Mouse (Mus musculus) forebrain, embryonic 13.5 days (tissue): ENCODE measurements at regions not wholly inside any gene's neighbourhood (a gene's known extent, or its start where the extent isn't known, plus 50 kb on each side); places are given as distances from the start of the nearest gene placed in this dataset.

ENCODE experiments used
- ATAC-seq: fragments of 200-750 bp; cut with Nextera tagmentation; 2 replicates; pipeline ENCODE4 v1.8.0; 2017
- H3K27ac ChIP-seq: fragments of 300-500 bp; sonication (generic); 2 replicates; pipeline ENCODE4 v1.5.1; 2015; ENCODE audit warnings: inconsistent platforms, mild to moderate bottlenecking, moderate library complexity
- H3K27me3 ChIP-seq: fragments of 300-500 bp; sonication (generic); 2 replicates; pipeline ENCODE4 v1.6.1; 2015; ENCODE audit warnings: mild to moderate bottlenecking, inconsistent platforms
- H3K36me3 ChIP-seq: fragments of 300-500 bp; sonication (generic); 2 replicates; pipeline ENCODE4 v1.6.1; 2015; ENCODE audit warnings: mild to moderate bottlenecking, inconsistent platforms; ENCODE audit not compliant: poor library complexity, severe bottlenecking
- H3K4me1 ChIP-seq: fragments of 300-500 bp; sonication (generic); 2 replicates; pipeline ENCODE4 v1.6.1; 2015; ENCODE audit warnings: inconsistent platforms
- H3K4me2 ChIP-seq: fragments of 300-500 bp; sonication (generic); 2 replicates; pipeline ENCODE4 v1.6.1; 2015; ENCODE audit warnings: inconsistent platforms, mild to moderate bottlenecking, moderate library complexity
- H3K4me3 ChIP-seq: fragments of 300-500 bp; sonication (generic); 2 replicates; pipeline ENCODE4 v1.5.1; 2015; ENCODE audit warnings: mild to moderate bottlenecking, inconsistent platforms
- H3K9ac ChIP-seq: fragments of 300-500 bp; sonication (generic); 2 replicates; pipeline ENCODE4 v1.6.1; 2015; ENCODE audit warnings: mild to moderate bottlenecking, inconsistent platforms
- H3K9me3 ChIP-seq: fragments of 300-500 bp; sonication (generic); replicated peaks from 2 replicates; pipeline ENCODE4 v1.6.1; 2016; ENCODE audit warnings: inconsistent platforms
- WGBS: fragments of 180-500 bp; shearing (Covaris S2); methylation state at CpG from one replicate; pipeline ENCODE4 v1.1.7; 2015; 5-methylcytosine and 5-hydroxymethylcytosine counted together

GRCm38 (mm10) chr10:21241557-21242222 is 54.1 kb upstream of the Hbs1l start:
- Histone ChIP-seq H3K4me1 (no peaks in the 10 kb centered on the region), H3K4me2 (no peak overlapping the region), H3K9me3 (no peaks in the 10 kb centered on the region), H3K4me3 (no peak overlapping the region), H3K27me3 (no peaks in the 10 kb centered on the region), H3K9ac (no peak overlapping the region), H3K36me3 (no peaks in the 10 kb centered on the region), H3K27ac (no peak overlapping the region)
- WGBS: 89% methylated on average over 6 of the region's 6 CpGs
- ATAC-seq: no peak

- H3K9ac ChIP-seq: no peak overlapping the region
- WGBS: 75% methylated on average over 16 of the region's 16 CpGs
- no peak overlapping the region for H3K4me3 ChIP-seq
- no peaks in the 10 kb centered on the region for H3K9me3 ChIP-seq
- no peaks in the 10 kb centered on the region for H3K4me1 ChIP-seq
- no peak overlapping the region for H3K4me2 ChIP-seq
- no peaks in the 10 kb centered on the region for H3K27me3 ChIP-seq
- ATAC-seq: no peak
- H3K36me3 ChIP-seq: no peaks in the 10 kb centered on the region
- H3K27ac ChIP-seq: no peak overlapping the region
Observed at GRCm38 (mm10) chr10:21242471-21243231, 53.1 kb upstream of the Hbs1l start.

- Histone ChIP-seq H3K4me3 (no peak overlapping the region), H3K4me2 (no peak overlapping the region), H3K27ac (no peak overlapping the region), H3K9ac (no peak overlapping the region), H3K9me3 (no peaks in the 10 kb centered on the region), H3K36me3 (no peaks in the 10 kb centered on the region), H3K4me1 (no peaks in the 10 kb centered on the region), H3K27me3 (no peaks in the 10 kb centered on the region)
- no peak for ATAC-seq
- WGBS: 79% methylated on average over 4 of the region's 4 CpGs
Observed at GRCm38 (mm10) chr10:21244849-21245453, 50.8 kb upstream of the Hbs1l start.

GRCm38 (mm10) chr10:21245558-21245957 is 50.2 kb upstream of the Hbs1l start:
- no peaks in the 10 kb centered on the region for H3K9me3 ChIP-seq
- no peak for ATAC-seq
- 72% methylated on average over 5 of the region's 5 CpGs for WGBS

More at GRCm38 (mm10) chr10:21245558-21245957, 50.2 kb upstream of the Hbs1l start:
- H3K27me3 ChIP-seq: no peaks in the 10 kb centered on the region
- no peak overlapping the region for H3K4me3 ChIP-seq
- no peak overlapping the region for H3K4me2 ChIP-seq
- no peak overlapping the region for H3K9ac ChIP-seq
- H3K27ac ChIP-seq: no peak overlapping the region
- no peaks in the 10 kb centered on the region for H3K36me3 ChIP-seq
- no peaks in the 10 kb centered on the region for H3K4me1 ChIP-seq
